Mouse (Mus musculus): Measurements from ENCODE around the gene Rps6ka4. TPM values are rescaled to one million over a fixed set of nuclear protein-coding genes. Genes with fewer than 3 reads are reported as not detected.

Gene Rps6ka4
- polyA plus RNA-seq, 1 experiment from 2014 or later = 28.3 TPM

- Histone ChIP-seq H3K9me3 (ENCODE audit: low read length) (0 out of 2 replicates have a peak, but pooled peaks cover 3% of the 10 kb centered on the region), H3K27ac (ENCODE audit: low read length) (no peak overlapping the region), H3K36me3 (ENCODE audit: insufficient read depth, low read length) (no peaks in the 10 kb centered on the region), H3K4me1 (ENCODE audit: insufficient read depth, low read length) (peaks cover 5% of the 10 kb centered on the region), H3K4me2 (replicated peaks; ENCODE audit: low read depth, low read length) (no peak overlapping the region), H3K27me3 (ENCODE audit: insufficient read depth, low read length) (no peaks in the 10 kb centered on the region), H3K9ac (replicated peaks; ENCODE audit: low read length) (no peak overlapping the region), H3K4me3 (ENCODE audit: low read length) (no peak overlapping the region)
- 64% methylated on average over 6 of the region's 6 CpGs for WGBS
- ATAC-seq (ENCODE audit: low FRiP score, low TSS enrichment) = no peak
Observed at GRCm38 (mm10) chr19:6860706-6861105, 20.3 kb upstream of the Rps6ka4 start.

GRCm38 (mm10) chr19:6859971-6860370 lies 19.5 kb upstream of the Rps6ka4 start:
- H3K9ac ChIP-seq (replicated peaks; ENCODE audit: low read length) = no peak overlapping the region
- H3K36me3 ChIP-seq (ENCODE audit: insufficient read depth, low read length) = no peaks in the 10 kb centered on the region
- H3K4me1 ChIP-seq (ENCODE audit: insufficient read depth, low read length) = peaks cover 13% of the 10 kb centered on the region
- no peak for ATAC-seq (ENCODE audit: low FRiP score, low TSS enrichment)
- 85% methylated on average over 3 of the region's 3 CpGs for WGBS
- no peaks in the 10 kb centered on the region for H3K27me3 ChIP-seq (ENCODE audit: insufficient read depth, low read length)
- H3K4me2 ChIP-seq (replicated peaks; ENCODE audit: low read depth, low read length) = no peak overlapping the region
- H3K27ac ChIP-seq (ENCODE audit: low read length) = no peak overlapping the region
- H3K4me3 ChIP-seq (ENCODE audit: low read length) = no peak overlapping the region
- H3K9me3 ChIP-seq (ENCODE audit: low read length) = 0 out of 2 replicates have a peak, but pooled peaks cover 3% of the 10 kb centered on the region

- H3K9me3 ChIP-seq (ENCODE audit: low read length) = no peaks in the 10 kb centered on the region
- WGBS = 71% methylated on average over 2 of the region's 2 CpGs
- no peak overlapping the region for H3K9ac ChIP-seq (replicated peaks; ENCODE audit: low read length)
- 0 out of 2 replicates have a peak, but pooled peaks cover 5% of the 10 kb centered on the region for H3K27me3 ChIP-seq (ENCODE audit: insufficient read depth, low read length)
- H3K36me3 ChIP-seq (ENCODE audit: insufficient read depth, low read length) = no peaks in the 10 kb centered on the region
- no peak overlapping the region for H3K4me3 ChIP-seq (ENCODE audit: low read length)
- ATAC-seq (ENCODE audit: low FRiP score, low TSS enrichment) = no peak
- no peak overlapping the region for H3K4me2 ChIP-seq (replicated peaks; ENCODE audit: low read depth, low read length)
- no peak overlapping the region for H3K27ac ChIP-seq (ENCODE audit: low read length)
- H3K4me1 ChIP-seq (ENCODE audit: insufficient read depth, low read length) = peaks cover 14% of the 10 kb centered on the region
Observed at GRCm38 (mm10) chr19:6859032-6859651, 18.7 kb upstream of the Rps6ka4 start.

- H3K9ac ChIP-seq (replicated peaks; ENCODE audit: low read length) = 0 out of 2 replicates have a peak within 1 kb of the TSS, but pooled peaks have one; percentile 8
- no peaks in the 10 kb centered on the region for H3K36me3 ChIP-seq (ENCODE audit: insufficient read depth, low read length)
- no peak within 1 kb of the TSS for H3K4me2 ChIP-seq (replicated peaks; ENCODE audit: low read depth, low read length)
- no peak within 1 kb of the TSS for H3K4me3 ChIP-seq (ENCODE audit: low read length)
- no peak for ATAC-seq (ENCODE audit: low FRiP score, low TSS enrichment)
- 67% methylated on average over 7 of the region's 7 CpGs for WGBS
- H3K9me3 ChIP-seq (ENCODE audit: low read length) = no peaks in the 10 kb centered on the region
- H3K27me3 ChIP-seq (ENCODE audit: insufficient read depth, low read length) = peaks cover 9% of the 10 kb centered on the region; the same call in 1 of the 2 replicates
- H3K27ac ChIP-seq (ENCODE audit: low read length) = no peak within 1 kb of the TSS
- peaks cover 14% of the 10 kb centered on the region for H3K4me1 ChIP-seq (ENCODE audit: insufficient read depth, low read length)
Observed at GRCm38 (mm10) chr19:6858031-6858430, 17.6 kb upstream of the Rps6ka4 start, which contains the start of gene Ccdc88b. Gene Ccdc88b, minus strand, starts transcription at chr19:6858211.

- Histone ChIP-seq H3K27me3 (ENCODE audit: insufficient read depth, low read length) (peaks cover 11% of the 10 kb centered on the region; the same call in 1 of the 2 replicates), H3K9ac (replicated peaks; ENCODE audit: low read length) (no peak overlapping the region), H3K9me3 (ENCODE audit: low read length) (no peaks in the 10 kb centered on the region), H3K4me1 (ENCODE audit: insufficient read depth, low read length) (peaks cover 14% of the 10 kb centered on the region), H3K4me2 (replicated peaks; ENCODE audit: low read depth, low read length) (no peak overlapping the region), H3K27ac (ENCODE audit: low read length) (no peak overlapping the region), H3K36me3 (ENCODE audit: insufficient read depth, low read length) (no peaks in the 10 kb centered on the region), H3K4me3 (ENCODE audit: low read length) (no peak overlapping the region)
- no peak; the same call in 1 of the 2 replicates for ATAC-seq (ENCODE audit: low FRiP score, low TSS enrichment)
- WGBS = 67% methylated on average over 9 of the region's 9 CpGs
Observed at GRCm38 (mm10) chr19:6857391-6858005, 17.1 kb upstream of the Rps6ka4 start.

GRCm38 (mm10) chr19:6857003-6857360 lies 16.5 kb upstream of the Rps6ka4 start:
- Histone ChIP-seq H3K27ac (ENCODE audit: low read length) (no peak overlapping the region), H3K27me3 (ENCODE audit: insufficient read depth, low read length) (peaks cover 11% of the 10 kb centered on the region; the same call in 1 of the 2 replicates), H3K4me3 (ENCODE audit: low read length) (no peak overlapping the region), H3K36me3 (ENCODE audit: insufficient read depth, low read length) (no peaks in the 10 kb centered on the region), H3K4me2 (replicated peaks; ENCODE audit: low read depth, low read length) (no peak overlapping the region), H3K4me1 (ENCODE audit: insufficient read depth, low read length) (peaks cover 14% of the 10 kb centered on the region), H3K9me3 (ENCODE audit: low read length) (no peaks in the 10 kb centered on the region), H3K9ac (replicated peaks; ENCODE audit: low read length) (no peak overlapping the region)
- WGBS = 71% methylated on average over 3 of the region's 3 CpGs
- no peak for ATAC-seq (ENCODE audit: low FRiP score, low TSS enrichment)

GRCm38 (mm10) chr19:6856281-6857002 lies 16.0 kb upstream of the Rps6ka4 start:
- H3K27ac ChIP-seq (ENCODE audit: low read length) = no peak overlapping the region
- no peak overlapping the region for H3K4me2 ChIP-seq (replicated peaks; ENCODE audit: low read depth, low read length)
- no peak overlapping the region for H3K9ac ChIP-seq (replicated peaks; ENCODE audit: low read length)
- ATAC-seq (ENCODE audit: low FRiP score, low TSS enrichment) = peak; percentile 32; the same call in 1 of the 2 replicates
- H3K4me1 ChIP-seq (ENCODE audit: insufficient read depth, low read length) = peaks cover 14% of the 10 kb centered on the region
- H3K27me3 ChIP-seq (ENCODE audit: insufficient read depth, low read length) = peaks cover 11% of the 10 kb centered on the region; the same call in 1 of the 2 replicates
- H3K4me3 ChIP-seq (ENCODE audit: low read length) = no peak overlapping the region
- 44% methylated on average over 12 of the region's 12 CpGs for WGBS
- no peaks in the 10 kb centered on the region for H3K9me3 ChIP-seq (ENCODE audit: low read length)
- H3K36me3 ChIP-seq (ENCODE audit: insufficient read depth, low read length) = no peaks in the 10 kb centered on the region

GRCm38 (mm10) chr19:6855225-6856031 lies 15.0 kb upstream of the Rps6ka4 start:
- Histone ChIP-seq H3K4me3 (ENCODE audit: low read length) (peak overlapping the region; percentile 35), H3K4me1 (ENCODE audit: insufficient read depth, low read length) (peaks cover 14% of the 10 kb centered on the region), H3K9ac (replicated peaks; ENCODE audit: low read length) (peak overlapping the region; percentile 59), H3K27ac (ENCODE audit: low read length) (no peak overlapping the region), H3K9me3 (ENCODE audit: low read length) (no peaks in the 10 kb centered on the region), H3K36me3 (ENCODE audit: insufficient read depth, low read length) (no peaks in the 10 kb centered on the region), H3K4me2 (replicated peaks; ENCODE audit: low read depth, low read length) (peak overlapping the region; percentile 54), H3K27me3 (ENCODE audit: insufficient read depth, low read length) (peaks cover 11% of the 10 kb centered on the region; the same call in 1 of the 2 replicates)
- ATAC-seq (ENCODE audit: low FRiP score, low TSS enrichment) = peak; percentile 67
- 10% methylated on average over 38 of the region's 38 CpGs for WGBS

GRCm38 (mm10) chr19:6854658-6855057 lies 14.2 kb upstream of the Rps6ka4 start:
- Histone ChIP-seq H3K36me3 (ENCODE audit: insufficient read depth, low read length) (no peaks in the 10 kb centered on the region), H3K4me3 (ENCODE audit: low read length) (no peak overlapping the region), H3K27me3 (ENCODE audit: insufficient read depth, low read length) (peaks cover 11% of the 10 kb centered on the region; the same call in 1 of the 2 replicates), H3K9ac (replicated peaks; ENCODE audit: low read length) (no peak overlapping the region), H3K4me1 (ENCODE audit: insufficient read depth, low read length) (peaks cover 14% of the 10 kb centered on the region), H3K27ac (ENCODE audit: low read length) (no peak overlapping the region), H3K9me3 (ENCODE audit: low read length) (no peaks in the 10 kb centered on the region), H3K4me2 (replicated peaks; ENCODE audit: low read depth, low read length) (no peak overlapping the region)
- WGBS = 89% methylated on average over 12 of the region's 12 CpGs
- no peak for ATAC-seq (ENCODE audit: low FRiP score, low TSS enrichment)
